Mouse (Mus musculus): ENCODE results near the gene Alg5.

GRCm38 (mm10) chr3:54757446-54757845 is 22.1 kb downstream of the Alg5 start:
- TF ChIP-seq CTCF (IDR thresholded peaks at IDR 0.05) (no peak), EP300 (IDR thresholded peaks at IDR 0.05) (no peak)

Data from lung, postnatal 0 days (tissue).